Mouse (Mus musculus) MN1 (cell line): ENCODE data around the gene Psmb7.

ENCODE experiments used
- DNase-seq: peaks from one replicate; pipeline ENCODE4 v3.0.0-alpha.2; 2016; ENCODE audit warnings: low spot score

The Psmb7 gene

DNA sequence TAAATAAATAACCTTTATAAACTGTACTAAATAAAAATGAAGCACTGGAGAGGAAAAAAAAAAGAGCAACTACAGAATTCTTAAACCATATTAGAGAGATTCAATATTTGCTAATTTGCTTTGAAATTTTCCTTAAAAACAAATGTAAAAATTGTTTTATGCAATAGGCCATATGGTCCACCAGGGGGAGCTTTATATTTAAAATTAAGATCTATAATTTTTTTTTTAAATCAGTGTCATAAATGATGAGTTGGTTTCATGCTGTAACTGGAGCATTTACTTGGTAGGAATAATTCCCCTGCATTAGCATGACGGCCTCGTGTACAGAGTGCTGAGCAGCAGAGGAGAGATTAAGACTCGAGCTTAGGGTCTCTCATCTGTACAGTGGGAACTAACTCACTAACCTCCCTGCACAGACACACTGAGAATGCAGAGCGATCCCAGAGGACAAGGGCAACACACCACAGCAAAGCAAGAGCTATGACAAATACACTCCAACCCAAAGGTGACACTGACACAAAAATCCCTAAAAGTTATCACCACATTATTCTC lies 6.1 kb downstream of the Psmb7 start:
- DNase-seq, result peak; percentile 52

DNA sequence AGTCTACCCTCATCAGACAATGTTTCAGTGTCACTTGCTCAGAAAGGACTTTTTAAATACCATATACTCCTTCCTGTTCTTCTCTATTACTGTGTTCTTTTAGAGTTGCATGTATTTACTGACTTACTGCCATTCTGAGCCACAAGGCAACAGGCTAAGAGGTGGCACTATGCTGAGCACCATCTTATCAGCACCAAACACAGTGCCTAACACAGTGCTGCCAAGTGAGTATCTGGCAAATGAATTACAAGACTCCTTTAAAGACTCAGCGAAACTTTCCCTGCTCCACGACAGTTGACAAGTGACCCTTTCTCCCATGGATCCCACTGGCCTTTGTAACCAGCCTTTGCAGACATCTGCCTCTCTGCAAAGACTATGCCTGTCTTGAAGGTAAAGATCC lies 13.3 kb downstream of the Psmb7 start:
- no peak for DNase-seq

DNA sequence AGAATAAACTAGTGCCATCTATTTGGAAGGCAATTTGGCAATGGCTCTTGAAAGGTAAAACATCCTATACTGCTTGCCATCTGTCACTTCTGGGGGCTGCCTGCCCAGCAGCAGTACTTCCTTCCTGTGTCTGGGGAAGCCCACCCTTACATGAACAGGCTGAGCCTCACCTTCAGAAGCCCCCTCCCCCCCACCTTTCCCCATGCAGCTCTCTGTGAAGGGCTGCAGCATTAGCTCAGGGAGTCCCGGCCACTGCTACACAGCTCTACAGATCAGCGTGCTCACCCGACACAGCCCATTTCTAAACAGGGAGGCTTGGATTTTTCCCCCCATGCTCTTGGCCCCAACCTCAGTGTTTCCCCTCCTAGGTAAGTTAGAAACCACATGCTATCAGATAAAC lies 14.4 kb downstream of the Psmb7 start:
- no peak for DNase-seq

DNA sequence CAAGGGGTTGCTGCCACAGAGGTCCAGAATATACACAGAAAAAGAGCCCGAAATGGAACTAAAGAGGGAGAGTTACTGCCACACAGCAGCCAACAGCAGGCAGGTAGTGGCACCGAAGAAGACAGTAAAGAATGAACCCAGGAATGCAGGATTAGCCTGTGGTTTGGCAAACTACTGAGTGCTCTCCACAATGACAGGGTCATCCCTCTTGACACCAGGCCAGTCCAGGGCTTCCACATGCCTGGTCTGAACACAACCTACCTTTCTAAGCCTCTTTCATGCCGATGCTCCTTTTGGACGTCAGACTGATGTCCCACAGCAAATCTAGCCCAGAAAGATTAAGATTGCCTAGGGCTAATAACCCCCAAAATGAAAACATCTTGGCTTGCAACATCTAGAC lies 15.1 kb downstream of the Psmb7 start:
- no peak for DNase-seq

DNA sequence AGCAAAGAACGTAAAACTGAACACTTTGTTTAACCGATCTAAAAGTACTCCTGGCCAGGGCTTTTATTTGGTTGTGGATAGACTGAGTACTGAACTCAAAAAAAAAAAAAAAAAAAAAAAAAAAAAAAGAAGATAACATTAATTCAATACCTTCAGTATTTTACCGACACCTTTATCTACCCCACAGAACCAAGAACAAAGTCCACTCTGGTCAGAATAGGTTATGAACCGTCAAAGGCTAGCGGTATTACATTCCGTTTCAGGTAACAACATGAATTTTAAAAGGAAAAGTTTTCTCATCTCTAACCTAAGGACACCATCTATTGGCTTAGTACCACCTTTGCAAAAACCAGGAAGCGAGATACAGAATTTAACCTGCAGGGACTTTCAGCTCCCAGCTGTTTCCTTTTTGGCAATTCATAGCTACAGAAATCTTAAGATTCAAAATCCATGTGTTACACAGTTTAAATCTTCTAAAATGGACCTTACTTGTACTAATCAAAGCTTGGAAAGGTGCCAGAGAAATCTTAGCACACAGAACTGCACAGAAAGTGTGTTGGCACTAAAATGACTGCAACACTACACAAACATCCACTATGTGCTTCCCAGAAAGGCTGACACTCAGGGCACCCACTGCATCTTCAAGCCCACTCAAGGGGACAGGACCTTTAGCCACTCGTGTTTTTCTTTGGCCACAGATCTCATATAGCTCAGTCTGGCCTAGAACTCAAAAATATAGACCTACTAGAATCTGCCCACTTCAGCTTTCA lies 19.9 kb downstream of the Psmb7 start:
- DNase-seq, result no peak

DNA sequence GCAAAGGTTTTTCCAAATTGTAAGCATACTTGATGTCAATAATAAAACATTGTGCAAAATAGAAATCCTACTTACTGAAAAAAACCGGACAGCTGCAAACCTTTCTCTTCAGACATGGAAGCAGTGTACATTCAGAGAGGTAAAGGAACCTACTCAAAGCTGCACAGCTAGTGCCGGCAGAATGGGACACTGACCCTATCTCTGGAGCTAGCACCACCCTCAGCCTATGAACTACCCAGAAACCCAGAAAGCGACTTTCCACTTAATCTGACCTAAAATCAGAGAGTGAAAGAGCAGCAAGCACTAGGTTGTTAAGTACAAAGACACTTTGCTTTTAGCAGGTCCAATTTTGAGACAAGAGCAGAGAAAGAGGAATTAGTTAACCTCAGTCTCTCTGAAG lies 20.5 kb downstream of the Psmb7 start:
- no peak for DNase-seq

DNA sequence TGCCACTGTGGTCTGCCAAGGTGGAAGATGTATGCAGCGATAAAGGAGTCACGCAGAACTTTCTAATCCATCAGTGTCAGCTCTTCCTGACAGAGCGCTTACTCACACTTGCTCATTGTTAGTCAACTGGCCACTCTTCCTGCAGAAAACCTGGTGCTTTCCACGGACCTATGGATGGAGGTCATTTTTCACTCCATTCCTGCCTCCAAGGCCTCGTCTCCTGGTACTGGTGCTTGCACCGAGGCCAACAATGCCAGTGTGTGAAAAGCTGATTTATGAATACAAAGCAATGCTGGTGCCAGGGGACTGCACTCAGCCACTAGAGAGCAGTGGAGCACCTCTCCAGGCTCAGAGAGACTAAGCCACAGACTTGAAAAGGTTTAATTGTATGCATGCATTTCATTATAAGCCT lies 22.3 kb downstream of the Psmb7 start:
- no peak for DNase-seq

DNA sequence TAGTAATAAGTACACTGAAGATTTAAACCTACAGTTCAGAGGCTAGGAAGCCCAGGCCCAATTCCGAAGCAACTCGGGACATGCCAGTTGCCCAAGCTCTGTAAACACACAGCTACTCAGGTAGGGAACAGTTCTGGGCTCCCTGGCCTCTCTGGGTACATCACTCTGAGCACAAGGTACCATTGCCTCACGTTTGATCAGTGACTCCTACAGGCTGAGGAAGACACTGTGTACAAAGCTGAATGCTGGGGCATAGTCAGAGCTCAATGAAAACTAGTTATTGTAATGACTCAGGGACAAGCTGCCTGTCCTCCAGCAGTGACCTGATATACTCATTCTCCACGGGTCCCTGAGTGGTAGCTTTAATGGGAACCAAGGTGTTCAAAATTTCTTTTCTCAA lies 22.8 kb downstream of the Psmb7 start:
- no peak for DNase-seq

DNA sequence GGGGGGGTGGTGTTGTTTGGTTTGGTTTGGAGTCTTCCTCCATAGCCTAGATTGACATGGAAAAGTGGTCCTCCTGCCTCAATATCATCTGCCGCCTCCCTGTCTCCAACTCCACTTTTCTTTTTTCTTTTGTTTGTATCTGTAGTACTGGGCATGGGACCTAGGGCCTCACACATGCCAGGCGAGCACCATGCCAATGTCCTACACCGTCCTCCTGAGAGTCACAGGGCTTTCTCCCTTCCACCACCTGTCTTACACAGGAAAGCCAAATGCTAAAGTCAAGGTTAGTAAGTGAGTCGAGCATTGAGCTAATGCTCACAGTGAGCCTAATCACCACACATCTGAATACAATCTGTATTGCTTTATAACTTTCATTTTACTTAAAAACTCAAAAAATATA lies 24.1 kb downstream of the Psmb7 start:
- no peak for DNase-seq

DNA sequence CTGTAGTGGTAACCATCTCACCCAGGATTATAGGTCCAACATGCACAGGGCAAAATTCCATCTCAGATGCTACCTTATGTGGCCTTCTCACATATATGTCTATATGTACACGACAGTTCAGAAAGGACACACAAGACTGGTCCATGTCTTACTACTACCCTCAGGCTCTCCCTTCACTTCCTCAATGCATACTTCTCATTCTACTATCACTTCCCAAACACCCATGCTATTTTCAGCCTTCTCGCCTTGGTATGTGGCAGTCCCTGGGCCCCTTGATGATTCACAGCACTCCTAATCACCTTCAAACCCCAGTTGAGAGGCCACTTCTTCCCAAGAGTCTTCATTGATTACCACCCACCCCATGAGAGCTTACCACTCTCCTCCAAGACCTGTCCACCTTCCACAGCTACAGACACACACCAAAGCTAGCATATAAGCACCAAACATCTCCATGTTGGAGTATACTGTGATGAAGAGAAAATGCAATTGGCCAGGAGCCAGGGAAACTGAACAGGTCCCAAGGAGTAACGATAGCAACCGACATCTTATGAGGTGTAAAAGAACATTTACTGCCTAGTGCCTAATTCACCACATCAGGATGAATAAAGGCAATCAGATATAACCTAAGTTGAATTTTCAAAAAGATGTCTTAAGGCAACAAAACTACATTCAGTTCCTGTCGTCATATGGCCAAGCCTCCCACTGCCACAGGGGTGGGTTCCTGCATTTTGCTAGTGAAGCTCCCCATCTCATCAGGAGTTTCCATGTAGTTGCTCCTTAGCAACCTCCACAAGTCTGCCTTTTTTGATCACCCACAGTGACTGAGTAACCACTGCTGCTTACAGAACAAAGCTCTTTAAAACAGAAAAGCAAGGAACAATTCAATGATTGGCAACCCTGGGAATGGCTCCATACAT lies 26.7 kb downstream of the Psmb7 start:
- no peak for DNase-seq

DNA sequence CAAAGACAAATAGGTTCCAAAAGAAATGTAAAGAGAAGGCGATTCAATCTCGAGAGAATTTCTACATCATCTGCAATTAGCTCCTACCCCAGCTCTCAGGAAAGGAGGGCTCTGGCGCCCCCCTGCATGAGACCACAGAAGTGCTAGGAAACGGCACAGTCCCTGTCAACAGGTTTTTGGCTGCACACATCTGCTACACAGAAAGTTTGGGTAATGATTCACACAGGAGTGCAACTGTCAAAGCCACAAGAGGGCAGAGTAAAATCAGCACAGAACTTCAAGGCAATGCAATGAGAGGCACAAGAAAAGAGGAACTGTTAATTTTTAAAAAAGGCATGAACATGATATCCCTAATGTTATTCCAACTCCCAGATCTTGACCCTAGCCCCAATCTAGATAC lies 27.8 kb downstream of the Psmb7 start:
- DNase-seq, result peak; percentile 18

DNA sequence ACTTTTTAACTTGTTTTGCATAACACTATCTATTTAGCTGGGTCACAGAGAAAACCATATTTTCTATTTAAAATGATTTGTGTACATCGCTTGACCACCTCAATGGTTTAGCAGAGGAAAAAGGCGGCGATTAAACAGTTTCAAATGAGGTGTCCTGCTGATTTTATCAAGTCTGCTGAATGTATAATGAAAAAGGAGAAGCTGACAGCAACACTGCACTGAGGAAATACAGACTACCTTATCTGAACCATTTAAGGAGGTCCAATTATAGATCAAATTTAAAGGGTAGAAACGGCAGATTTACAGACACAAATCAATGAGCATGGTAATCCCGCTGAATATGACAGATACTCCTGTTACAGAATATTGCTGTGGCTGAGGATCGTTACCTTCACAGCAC lies 29.4 kb downstream of the Psmb7 start:
- peak; percentile 44 for DNase-seq

DNA sequence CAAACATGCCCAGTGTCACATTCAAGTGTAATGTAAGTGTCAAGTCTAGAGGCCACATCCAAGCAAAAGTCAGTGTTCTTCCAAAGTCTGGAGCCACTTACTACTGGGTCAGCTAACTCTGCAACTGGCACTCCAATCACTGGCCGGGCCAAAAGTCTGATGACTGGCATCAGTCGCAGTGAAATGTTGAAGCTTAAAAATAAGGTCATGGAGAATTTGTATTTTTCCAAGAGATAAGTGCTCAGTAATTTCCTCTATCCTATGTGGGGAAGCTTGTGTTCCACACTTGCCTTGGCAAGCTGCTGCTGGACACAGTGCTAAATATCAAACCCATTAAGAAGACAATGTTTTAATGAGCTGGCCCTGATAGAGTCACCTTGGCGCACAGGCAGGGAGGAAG lies 30.3 kb downstream of the Psmb7 start:
- no peak for DNase-seq

DNA sequence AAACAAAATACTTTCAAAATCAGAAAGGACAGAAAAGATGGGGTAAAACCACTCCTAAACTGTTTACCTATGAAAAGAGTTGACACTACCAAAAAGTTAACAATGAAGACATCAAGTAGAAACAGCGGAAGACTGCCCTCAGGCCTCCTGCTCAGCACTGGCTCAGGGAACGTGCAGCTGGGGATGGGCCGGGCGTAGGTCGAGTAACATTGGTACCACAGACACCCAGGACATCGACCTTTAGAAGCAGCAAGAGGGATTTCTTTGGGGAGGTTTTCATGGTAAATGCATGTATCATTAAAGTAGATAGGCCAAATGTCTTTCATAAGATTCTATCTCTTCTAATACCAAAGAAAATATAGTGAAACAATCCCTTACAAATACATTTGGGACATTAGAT lies 31.3 kb downstream of the Psmb7 start:
- DNase-seq, result no peak

DNA sequence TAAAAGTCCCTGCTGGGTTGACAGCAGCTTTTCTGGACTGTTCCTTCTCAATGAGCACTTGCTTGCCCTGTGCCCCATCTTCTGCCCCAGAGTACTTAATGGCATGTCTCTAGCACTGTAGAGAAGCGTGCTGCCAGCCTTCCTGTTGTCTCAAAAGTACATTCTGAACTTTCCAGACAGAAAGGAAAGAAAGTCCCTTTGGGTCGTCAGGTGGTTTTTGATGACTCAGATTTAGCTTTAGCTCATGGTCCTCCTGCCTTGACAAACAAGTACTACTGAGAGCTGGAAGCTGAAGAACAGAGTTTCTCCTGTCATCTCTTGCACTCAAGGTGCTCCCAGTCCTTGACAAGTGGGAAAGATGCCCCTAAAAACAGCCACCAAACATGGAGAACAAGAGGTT lies 33.7 kb downstream of the Psmb7 start:
- no peak for DNase-seq

DNA sequence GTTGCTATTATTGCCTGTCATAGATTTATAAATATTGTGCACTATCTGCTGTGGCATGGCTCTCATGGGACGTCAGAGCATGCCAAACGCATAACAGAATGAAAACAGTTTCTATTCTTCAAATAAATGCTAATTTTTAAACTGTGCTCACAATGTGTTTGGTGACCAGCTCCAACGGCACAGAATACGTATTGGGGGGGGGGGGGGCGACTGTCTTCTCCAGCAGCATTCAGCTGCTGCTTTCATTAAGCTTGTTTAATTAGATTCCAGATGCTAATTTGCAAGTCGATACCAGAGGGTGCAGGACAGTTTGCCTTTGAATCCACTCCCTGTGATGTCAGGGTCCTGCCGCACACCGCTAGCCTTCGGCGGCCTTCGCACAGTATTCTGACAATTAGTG lies 34.6 kb downstream of the Psmb7 start:
- no peak for DNase-seq

DNA sequence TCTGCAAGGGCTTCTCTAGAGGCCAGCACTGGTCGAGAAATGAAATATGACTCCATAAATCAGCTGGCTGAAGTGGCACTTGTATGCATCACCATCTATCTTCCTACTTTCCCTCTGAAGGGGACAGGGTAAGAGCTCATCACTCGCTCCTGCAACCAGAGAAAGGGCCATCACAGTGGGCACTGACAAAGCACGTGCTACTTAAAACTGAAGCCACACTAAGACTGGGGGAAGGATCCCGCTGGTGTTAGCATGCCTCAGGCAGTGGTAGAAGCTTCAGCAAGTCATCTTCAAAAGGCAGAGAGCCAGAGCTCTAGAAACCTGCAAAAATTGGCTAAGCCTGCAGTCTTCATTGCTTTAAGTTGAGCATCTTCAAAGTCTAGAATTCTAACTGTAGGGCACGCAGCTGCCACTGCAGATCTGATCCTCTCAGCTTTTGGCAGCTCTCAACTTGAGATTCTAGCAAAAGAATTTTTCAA lies 35.0 kb downstream of the Psmb7 start:
- DNase-seq, result no peak

DNA sequence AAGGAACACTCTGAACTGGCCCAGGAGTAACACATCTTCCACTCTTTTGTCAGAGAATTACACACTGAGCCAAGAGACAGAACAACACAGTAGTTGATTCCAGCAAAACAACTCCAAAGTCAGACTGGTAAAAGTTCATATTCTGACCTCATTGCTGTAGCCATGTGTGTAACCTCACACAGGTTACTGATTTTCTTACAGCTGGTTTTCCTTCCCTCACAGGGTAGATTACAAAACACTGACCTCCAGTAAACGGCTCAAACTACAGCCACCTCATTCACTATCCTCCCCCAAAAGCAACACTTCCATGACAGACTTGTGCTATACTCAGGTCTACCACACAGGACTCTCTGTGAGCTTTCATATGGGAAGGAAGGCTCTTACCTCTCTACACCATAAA lies 36.2 kb downstream of the Psmb7 start:
- no peak for DNase-seq

DNA sequence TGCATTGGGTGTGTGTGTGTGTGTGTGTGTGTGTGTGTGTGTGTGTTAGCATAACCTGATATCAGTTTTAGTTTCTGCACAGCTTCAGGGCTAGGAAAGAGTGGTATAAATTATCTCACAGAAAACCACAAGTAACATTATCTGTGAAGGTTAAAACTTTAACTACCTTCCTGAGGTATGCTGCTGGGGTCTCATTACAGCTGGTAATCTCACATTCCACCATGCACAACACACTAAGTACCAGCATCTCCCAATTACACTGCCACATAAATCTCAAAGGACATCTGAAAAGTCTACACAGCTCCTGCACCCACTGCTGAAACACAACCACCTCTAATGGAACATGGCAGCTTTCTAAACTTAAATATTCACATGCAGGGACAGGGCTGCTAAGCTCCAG lies 43.0 kb downstream of the Psmb7 start:
- no peak for DNase-seq

DNA sequence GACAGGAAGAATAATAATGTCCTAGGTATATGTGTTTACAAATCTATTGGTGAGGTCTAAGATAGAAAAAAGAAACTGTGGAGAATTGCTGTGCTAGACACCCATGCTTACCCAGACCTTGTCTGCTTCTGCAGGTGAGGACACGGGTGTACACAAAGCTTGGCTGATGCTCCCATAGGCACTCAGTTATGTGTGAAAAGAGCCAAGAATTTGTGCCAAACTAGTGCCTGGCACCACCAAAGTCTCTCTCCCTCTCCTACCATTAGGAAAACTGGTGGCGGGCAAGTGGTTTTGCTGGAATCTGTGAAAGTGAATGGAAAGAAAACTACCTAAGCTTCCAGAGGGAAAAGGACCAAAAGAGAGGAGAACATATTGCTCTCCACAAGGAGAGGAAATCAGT lies 45.5 kb downstream of the Psmb7 start:
- no peak for DNase-seq

DNA sequence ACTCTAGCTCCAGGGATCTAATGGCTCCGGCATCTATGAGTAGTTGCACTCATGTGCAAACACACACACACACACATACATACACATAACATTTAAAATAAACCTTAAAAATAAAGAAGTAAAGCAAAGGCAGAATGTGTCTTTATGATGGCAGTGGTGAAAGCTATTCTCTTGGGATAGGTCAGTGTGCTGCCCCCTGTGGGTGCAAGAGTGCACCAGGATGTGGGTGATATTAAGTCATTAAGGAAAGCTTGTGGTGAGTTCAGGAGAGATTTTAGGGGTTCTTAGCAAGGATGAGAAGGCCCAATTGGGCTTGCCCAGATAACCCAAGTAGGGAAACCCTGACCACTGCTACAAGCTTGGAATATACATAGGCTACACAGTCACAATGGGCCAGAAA lies 46.0 kb downstream of the Psmb7 start:
- no peak for DNase-seq

DNA sequence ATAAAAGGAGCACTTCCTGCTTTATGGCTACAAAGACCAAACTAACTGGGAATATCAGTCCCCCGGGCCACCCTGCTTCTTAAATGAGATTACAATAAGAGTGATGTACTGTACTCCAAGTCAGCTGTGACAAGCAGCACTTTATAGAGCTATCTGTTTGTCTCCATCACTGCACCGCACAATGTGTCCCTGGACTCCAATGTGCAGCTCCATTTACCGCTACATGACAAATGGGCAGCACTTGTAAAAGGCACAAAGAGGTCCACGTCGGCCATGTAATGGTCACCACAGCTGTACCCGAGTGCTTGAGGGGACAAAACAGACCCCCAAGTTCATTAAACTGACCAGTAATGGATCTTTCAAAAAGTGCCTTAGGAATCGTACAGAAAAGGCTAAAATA lies 49.0 kb downstream of the Psmb7 start:
- no peak for DNase-seq
